Mouse (Mus musculus) limb, embryonic 13.5 days (tissue): ENCODE results near the gene Gtf2h4. TPM values are rescaled to one million over a fixed set of nuclear protein-coding genes. Genes with fewer than 3 reads are reported as not detected.
A peak's percentile ranks its signal among the peaks of the same experiment; 100 is the strongest.

Experiments
- ATAC-seq: fragments of 200-750 bp; cut with Nextera tagmentation; 2 replicates; pipeline ENCODE4 v1.8.0; 2017; ENCODE audit warnings: low read depth, moderate number of reproducible peaks, moderate TSS enrichment; ENCODE audit not compliant: low FRiP score
- H3K27ac ChIP-seq: fragments of 300-500 bp; sonication (generic); 2 replicates; pipeline ENCODE4 v1.5.1; 2015; ENCODE audit warnings: inconsistent platforms, mild to moderate bottlenecking, moderate library complexity
- H3K27me3 ChIP-seq: fragments of 300-500 bp; sonication (generic); 2 replicates; pipeline ENCODE4 v1.6.1; 2015; ENCODE audit warnings: mild to moderate bottlenecking, inconsistent platforms
- H3K36me3 ChIP-seq: fragments of 300-500 bp; sonication (generic); 2 replicates; pipeline ENCODE4 v1.6.1; 2015; ENCODE audit warnings: inconsistent platforms, mild to moderate bottlenecking, moderate library complexity
- H3K4me1 ChIP-seq: fragments of 300-500 bp; sonication (generic); 2 replicates; pipeline ENCODE4 v1.6.1; 2015; ENCODE audit warnings: inconsistent platforms
- H3K4me2 ChIP-seq: fragments of 300-500 bp; sonication (generic); replicated peaks from 2 replicates; pipeline ENCODE4 v1.6.1; 2015; ENCODE audit warnings: inconsistent platforms, mild to moderate bottlenecking, moderate library complexity
- H3K4me3 ChIP-seq: fragments of 300-500 bp; sonication (generic); 2 replicates; pipeline ENCODE4 v1.5.1; 2015; ENCODE audit warnings: moderate library complexity, mild to moderate bottlenecking, inconsistent platforms
- H3K9ac ChIP-seq: fragments of 300-500 bp; sonication (generic); 2 replicates; pipeline ENCODE4 v1.6.1; 2015; ENCODE audit warnings: mild to moderate bottlenecking, inconsistent platforms
- H3K9me3 ChIP-seq: fragments of 300-500 bp; sonication (generic); 2 replicates; pipeline ENCODE4 v1.6.1; 2016; ENCODE audit warnings: inconsistent platforms
- WGBS: fragments of 180-500 bp; shearing (Covaris S2); methylation state at CpG from one replicate; pipeline ENCODE4 v1.1.7; 2015; 5-methylcytosine and 5-hydroxymethylcytosine counted together
- polyA plus RNA-seq: library from polyadenylated mRNA; unstranded; fragments of >200 nt; fragmentation: Nextera tagmentation; extraction: Ambion mirVana; gene quantifications from 2 replicates; pipeline ENCODE4 v1.2.1, GENCODE M21; 2015

Gtf2h4 gene
- polyA plus RNA-seq: 45.3 and 48.0 TPM in 2 replicates

DNA sequence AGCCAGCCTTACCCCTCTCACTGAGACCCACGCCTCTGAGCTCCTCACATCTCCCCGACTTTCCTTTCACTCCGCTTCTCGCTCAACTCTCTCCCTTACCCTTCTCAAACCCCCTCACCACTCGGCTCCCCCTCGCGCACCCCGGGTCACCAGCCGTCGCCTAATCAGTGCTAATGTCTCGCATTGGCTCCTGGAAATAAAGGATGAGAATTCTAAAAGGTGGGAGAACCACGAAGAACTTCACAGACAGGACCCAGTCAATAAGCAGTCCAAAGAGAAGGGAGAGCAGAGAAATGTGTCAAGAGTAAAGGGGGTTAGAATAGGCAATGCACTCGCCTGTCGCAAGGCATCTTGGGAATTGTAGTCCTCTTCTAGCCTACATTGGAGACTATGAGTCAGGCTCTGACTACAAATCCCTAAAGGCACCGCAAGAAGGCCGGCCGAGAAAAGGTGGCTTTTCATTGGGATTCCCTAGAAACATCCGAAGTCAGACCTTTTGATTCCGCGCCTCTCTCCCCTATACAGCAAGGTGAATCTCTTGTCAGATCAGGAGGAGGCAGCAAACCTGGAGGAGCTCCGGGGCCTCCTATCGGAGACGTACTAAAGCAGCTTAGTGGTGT lies at the start of gene Gtf2h4:
Gene Gtf2h4, minus strand, starts transcription at position 324 of the 620 bp plus-strand sequence.
- Histone ChIP-seq H3K9me3 (no peaks in the 10 kb centered on the region), H3K9ac (peak within 1 kb of the TSS; percentile 84), H3K27me3 (no peaks in the 10 kb centered on the region), H3K36me3 (peaks cover 27% of the 10 kb centered on the region), H3K4me1 (peaks cover 8% of the 10 kb centered on the region), H3K27ac (no peak within 1 kb of the TSS), H3K4me2 (peak within 1 kb of the TSS; percentile 91), H3K4me3 (peak within 1 kb of the TSS; percentile 65)
- ATAC-seq: peak; percentile 98
- 2% methylated on average over 23 of the region's 23 CpGs for WGBS

DNA sequence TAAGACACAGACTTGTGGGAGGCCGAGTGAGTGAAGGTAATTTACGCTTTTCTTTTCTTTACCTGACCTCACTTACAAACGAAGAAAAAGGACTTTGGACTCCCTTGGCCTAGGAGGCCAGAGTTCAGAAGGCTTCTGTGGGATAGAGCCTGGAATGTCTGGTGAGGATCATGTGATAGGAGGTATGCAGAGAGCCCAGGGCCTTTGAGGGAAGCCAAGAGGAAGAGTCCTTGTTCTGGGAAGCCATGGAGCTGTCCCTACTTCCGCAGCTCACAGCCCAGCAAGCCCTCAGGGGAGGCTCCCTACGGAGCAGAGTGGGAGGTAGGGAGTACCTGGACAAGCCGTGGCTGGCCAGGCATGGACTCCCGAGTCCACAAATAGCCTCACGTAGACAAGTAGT lies 48.1 kb upstream of the Gtf2h4 start:
- H3K27ac ChIP-seq: no peak overlapping the region; the same call in 1 of the 2 replicates
- H3K4me2 ChIP-seq: no peak overlapping the region
- no peak for ATAC-seq
- peaks cover 14% of the 10 kb centered on the region for H3K27me3 ChIP-seq
- peak overlapping the region; percentile 39; the same call in 1 of the 2 replicates for H3K9ac ChIP-seq
- WGBS: 67% methylated on average over 8 of the region's 8 CpGs
- H3K4me3 ChIP-seq: no peak overlapping the region
- H3K4me1 ChIP-seq: peaks cover 31% of the 10 kb centered on the region
- no peaks in the 10 kb centered on the region for H3K36me3 ChIP-seq
- no peaks in the 10 kb centered on the region for H3K9me3 ChIP-seq

DNA sequence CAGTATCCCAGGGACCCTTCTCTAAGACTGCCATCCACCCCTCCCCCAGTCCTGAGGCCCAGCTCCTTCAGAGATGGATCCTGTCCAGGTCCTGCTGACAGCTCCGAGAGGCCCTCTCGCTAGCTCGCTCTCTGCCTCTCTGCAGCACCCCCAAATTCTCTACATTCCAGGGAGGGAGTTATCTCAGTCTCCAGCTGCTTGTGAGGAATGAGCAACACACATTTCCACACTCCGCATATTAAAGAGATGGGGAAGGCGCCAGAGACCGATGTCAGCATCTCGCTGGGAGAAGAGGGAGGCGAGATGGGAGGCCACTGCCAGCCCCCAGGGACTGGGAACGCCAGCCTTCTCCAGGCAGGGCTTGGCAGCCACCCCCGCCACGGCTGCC lies 46.8 kb upstream of the Gtf2h4 start:
- no peaks in the 10 kb centered on the region for H3K36me3 ChIP-seq
- no peaks in the 10 kb centered on the region for H3K9me3 ChIP-seq
- 0 out of 2 replicates have a peak overlapping the region, but pooled peaks have one; percentile 52 for H3K27ac ChIP-seq
- H3K9ac ChIP-seq: no peak overlapping the region; the same call in 1 of the 2 replicates
- H3K27me3 ChIP-seq: peaks cover 12% of the 10 kb centered on the region
- H3K4me1 ChIP-seq: peaks cover 26% of the 10 kb centered on the region
- peak; percentile 84 for ATAC-seq
- 0 out of 2 replicates have a peak overlapping the region, but pooled peaks have one; percentile 2 for H3K4me3 ChIP-seq
- H3K4me2 ChIP-seq: peak overlapping the region; percentile 51
- 8% methylated on average over 11 of the region's 11 CpGs for WGBS

DNA sequence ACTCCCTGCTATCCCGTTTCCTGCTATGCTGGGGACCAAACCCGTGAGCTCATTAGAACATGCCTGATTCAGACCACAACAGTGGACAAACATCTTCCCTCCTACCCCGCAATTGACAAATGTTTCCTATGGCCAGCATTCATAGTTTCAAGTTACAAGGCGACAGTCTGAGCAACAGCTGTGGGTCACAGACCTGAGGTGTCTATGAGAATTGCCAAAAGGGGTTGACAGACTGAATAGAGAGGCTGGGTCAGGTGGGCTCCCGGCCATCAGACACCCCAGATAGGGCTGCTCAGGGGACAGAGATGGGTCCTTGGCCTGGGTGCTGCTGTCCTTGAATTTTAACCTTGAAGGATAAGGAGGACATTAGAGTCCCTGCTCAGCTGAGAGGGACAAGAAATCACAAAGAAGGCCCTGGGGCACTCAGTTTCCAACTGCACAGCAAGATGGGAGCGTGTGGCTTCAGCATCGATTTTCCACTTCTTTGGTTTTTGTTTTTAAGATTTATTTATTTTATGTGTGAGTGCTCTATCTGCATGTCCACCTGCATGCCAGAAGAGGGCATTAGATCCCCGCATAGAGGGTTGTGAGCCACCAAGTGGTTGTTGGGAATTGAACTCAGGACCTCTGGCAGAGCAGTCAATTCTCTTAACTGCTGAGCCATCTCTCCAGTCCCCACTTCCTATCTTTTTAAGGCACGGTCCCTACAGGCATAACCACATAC lies 46.2 kb upstream of the Gtf2h4 start:
- Histone ChIP-seq H3K9ac (no peak overlapping the region), H3K27me3 (peaks cover 12% of the 10 kb centered on the region), H3K36me3 (no peaks in the 10 kb centered on the region), H3K4me1 (peaks cover 25% of the 10 kb centered on the region), H3K4me2 (peak overlapping the region; percentile 51), H3K9me3 (no peaks in the 10 kb centered on the region), H3K4me3 (no peak overlapping the region), H3K27ac (0 out of 2 replicates have a peak overlapping the region, but pooled peaks have one; percentile 52)
- ATAC-seq: 0 out of 2 replicates have a peak, but pooled peaks have one; percentile 38
- WGBS: 39% methylated on average over 9 of the region's 9 CpGs

DNA sequence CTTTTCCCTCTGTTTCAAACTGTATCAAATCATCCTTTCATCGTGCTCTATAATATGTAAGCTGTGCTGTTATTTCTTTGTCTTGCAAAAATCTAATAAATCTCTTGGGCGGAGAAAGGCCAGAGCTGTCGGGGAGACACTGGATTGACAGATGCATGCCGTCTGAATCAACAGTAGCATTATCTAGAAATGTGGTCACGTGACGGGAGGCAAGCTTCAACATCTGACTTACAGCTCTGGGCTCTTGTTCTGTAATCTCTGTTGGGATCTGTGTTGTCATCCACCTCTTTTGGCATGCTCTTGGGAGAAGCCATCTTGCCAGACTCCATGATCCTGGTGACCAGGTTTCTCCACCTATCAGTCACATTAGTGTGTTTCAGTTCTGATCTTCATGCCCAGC lies 43.5 kb upstream of the Gtf2h4 start:
- Histone ChIP-seq H3K4me2 (no peak overlapping the region), H3K27me3 (no peaks in the 10 kb centered on the region), H3K4me1 (peaks cover 25% of the 10 kb centered on the region), H3K27ac (no peak overlapping the region), H3K4me3 (no peak overlapping the region), H3K36me3 (no peaks in the 10 kb centered on the region), H3K9me3 (no peaks in the 10 kb centered on the region), H3K9ac (no peak overlapping the region)
- ATAC-seq: no peak
- WGBS: 87% methylated on average over 6 of the region's 6 CpGs

DNA sequence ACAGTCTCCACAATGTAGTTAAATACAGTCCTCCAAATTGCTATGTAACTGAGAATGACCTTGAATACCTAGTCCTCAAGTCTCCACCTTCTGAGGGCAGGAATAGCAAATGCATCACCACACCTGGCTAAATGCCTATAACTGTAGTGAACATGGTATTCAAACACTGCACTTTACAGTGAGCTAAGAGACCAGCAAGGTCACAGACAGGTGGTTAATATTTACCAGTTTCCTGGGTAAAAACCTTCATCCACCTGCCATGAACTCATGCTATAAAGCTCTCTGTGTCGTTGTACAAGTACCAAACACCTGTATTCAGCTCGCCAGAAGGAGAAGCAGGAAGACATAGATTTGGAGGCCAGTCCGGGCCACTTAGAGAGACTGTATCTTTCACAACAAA lies 42.6 kb upstream of the Gtf2h4 start:
- no peak overlapping the region for H3K27ac ChIP-seq
- H3K9ac ChIP-seq: no peak overlapping the region
- peaks cover 18% of the 10 kb centered on the region for H3K4me1 ChIP-seq
- no peak overlapping the region for H3K4me3 ChIP-seq
- no peaks in the 10 kb centered on the region for H3K27me3 ChIP-seq
- no peaks in the 10 kb centered on the region for H3K9me3 ChIP-seq
- no peak for ATAC-seq
- no peak overlapping the region for H3K4me2 ChIP-seq
- 74% methylated on average over 3 of the region's 3 CpGs for WGBS
- H3K36me3 ChIP-seq: no peaks in the 10 kb centered on the region

DNA sequence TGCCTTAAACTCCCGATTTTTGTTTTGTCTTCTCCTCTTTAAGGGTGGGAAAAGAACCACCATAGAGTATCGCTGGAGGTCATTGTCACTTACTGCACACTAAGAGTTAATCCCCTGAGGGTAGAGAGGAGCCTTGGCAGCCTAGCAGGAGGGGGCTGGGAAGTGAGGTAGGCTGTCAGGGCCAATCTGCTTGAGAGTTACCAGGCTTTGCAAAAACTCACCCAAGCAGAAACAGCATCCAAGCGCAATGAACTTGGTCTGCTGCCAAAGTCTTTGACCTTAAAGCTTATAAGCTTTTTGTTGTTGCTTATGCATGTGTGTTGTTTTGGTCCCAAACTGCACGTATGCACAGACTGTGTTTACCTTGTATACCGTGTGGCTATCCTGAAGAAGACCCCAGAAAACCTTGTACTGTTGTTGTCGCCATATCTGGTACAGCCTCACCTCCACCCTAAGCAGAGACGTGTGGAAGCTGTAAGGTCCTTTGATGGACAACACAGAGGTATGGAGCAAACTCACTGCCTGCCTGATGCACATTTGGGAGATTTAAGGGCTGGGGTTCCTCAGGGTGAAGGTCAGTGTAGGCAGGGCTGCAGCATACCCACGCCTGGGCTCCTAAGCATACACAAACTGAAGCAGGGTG lies 37.3 kb upstream of the Gtf2h4 start:
- no peak overlapping the region for H3K9ac ChIP-seq
- H3K9me3 ChIP-seq: no peaks in the 10 kb centered on the region
- H3K36me3 ChIP-seq: no peaks in the 10 kb centered on the region
- H3K4me3 ChIP-seq: no peak overlapping the region
- no peak overlapping the region for H3K4me2 ChIP-seq
- H3K4me1 ChIP-seq: peaks cover 12% of the 10 kb centered on the region
- 32% methylated on average over 8 of the region's 8 CpGs for WGBS
- no peaks in the 10 kb centered on the region for H3K27me3 ChIP-seq
- no peak for ATAC-seq
- H3K27ac ChIP-seq: no peak overlapping the region

DNA sequence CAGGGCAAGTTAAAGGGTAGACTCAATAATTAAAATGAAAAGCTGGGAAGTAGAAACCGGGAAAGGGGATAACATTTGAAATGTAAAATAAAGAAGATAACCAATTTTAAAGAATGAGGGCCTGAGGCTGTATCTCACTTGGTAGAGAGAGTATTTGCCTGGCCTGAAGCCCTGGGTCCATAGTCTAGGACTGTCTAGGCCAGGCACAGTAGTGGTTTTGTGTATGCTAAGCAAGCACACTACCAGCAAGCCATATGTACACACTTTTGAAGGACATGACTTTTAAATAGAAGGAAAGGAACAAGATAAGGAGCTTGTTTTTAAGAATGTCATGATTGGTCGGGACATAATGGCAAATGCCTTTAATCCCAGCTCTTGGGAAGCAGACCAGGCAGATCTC lies 35.1 kb upstream of the Gtf2h4 start:
- no peak overlapping the region for H3K27ac ChIP-seq
- 76% methylated on average over 2 of the region's 2 CpGs for WGBS

DNA sequence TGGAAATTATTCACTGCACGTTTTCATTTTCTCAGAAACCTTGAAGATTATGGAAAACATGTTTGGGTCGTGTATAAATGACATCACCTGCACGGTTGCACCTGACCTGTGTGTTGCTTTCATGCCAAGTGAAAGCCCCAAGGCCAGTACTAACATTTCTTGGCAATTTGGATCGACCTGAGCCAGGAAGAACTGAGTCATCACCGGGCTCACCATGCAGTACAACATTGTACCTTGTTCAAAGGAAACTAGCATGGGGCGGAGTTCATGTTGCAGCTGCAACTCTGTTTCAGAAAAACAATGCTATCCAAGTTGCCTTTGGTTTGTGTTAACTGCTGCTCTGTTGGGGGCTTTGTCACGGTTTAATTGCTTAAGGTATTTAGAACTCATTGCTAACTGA lies 34.4 kb upstream of the Gtf2h4 start:
- H3K9ac ChIP-seq: no peak overlapping the region
- H3K27me3 ChIP-seq: no peaks in the 10 kb centered on the region
- no peaks in the 10 kb centered on the region for H3K9me3 ChIP-seq
- no peak overlapping the region for H3K27ac ChIP-seq
- WGBS: 55% methylated on average over 7 of the region's 7 CpGs
- no peak for ATAC-seq
- no peaks in the 10 kb centered on the region for H3K36me3 ChIP-seq
- H3K4me1 ChIP-seq: peaks cover 35% of the 10 kb centered on the region
- H3K4me2 ChIP-seq: no peak overlapping the region
- H3K4me3 ChIP-seq: no peak overlapping the region

More for the DNA sequence above, 35.1 kb upstream of the Gtf2h4 start:
- no peak for ATAC-seq
- H3K4me2 ChIP-seq: no peak overlapping the region
- no peaks in the 10 kb centered on the region for H3K27me3 ChIP-seq
- peaks cover 32% of the 10 kb centered on the region for H3K4me1 ChIP-seq
- H3K9me3 ChIP-seq: no peaks in the 10 kb centered on the region
- no peaks in the 10 kb centered on the region for H3K36me3 ChIP-seq
- H3K9ac ChIP-seq: no peak overlapping the region
- no peak overlapping the region for H3K4me3 ChIP-seq

DNA sequence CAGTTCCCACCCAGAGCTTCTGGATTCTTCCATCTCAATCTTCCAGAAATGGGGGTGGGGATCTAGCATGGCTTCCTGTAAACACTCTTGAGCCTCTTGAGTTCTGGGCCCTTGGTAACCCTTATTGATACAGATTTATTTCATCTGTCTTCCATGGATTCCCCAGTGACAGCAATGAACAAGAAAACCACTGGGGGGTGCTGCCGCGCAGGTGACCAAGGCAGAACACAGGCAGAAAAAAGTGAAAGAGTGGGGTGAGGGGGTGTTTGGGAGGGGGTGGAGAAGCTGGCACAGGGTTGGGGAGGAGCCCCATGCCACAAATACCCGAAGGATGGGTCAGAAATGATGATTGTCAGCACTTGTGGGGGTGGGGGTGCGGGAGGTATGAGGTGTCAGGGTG lies 32.3 kb upstream of the Gtf2h4 start:
- Histone ChIP-seq H3K4me2 (no peak overlapping the region), H3K9ac (no peak overlapping the region), H3K4me1 (peaks cover 50% of the 10 kb centered on the region), H3K9me3 (no peaks in the 10 kb centered on the region), H3K36me3 (no peaks in the 10 kb centered on the region), H3K27me3 (no peaks in the 10 kb centered on the region), H3K27ac (no peak overlapping the region), H3K4me3 (no peak overlapping the region)
- ATAC-seq: no peak
- 20% methylated on average over 4 of the region's 4 CpGs for WGBS

DNA sequence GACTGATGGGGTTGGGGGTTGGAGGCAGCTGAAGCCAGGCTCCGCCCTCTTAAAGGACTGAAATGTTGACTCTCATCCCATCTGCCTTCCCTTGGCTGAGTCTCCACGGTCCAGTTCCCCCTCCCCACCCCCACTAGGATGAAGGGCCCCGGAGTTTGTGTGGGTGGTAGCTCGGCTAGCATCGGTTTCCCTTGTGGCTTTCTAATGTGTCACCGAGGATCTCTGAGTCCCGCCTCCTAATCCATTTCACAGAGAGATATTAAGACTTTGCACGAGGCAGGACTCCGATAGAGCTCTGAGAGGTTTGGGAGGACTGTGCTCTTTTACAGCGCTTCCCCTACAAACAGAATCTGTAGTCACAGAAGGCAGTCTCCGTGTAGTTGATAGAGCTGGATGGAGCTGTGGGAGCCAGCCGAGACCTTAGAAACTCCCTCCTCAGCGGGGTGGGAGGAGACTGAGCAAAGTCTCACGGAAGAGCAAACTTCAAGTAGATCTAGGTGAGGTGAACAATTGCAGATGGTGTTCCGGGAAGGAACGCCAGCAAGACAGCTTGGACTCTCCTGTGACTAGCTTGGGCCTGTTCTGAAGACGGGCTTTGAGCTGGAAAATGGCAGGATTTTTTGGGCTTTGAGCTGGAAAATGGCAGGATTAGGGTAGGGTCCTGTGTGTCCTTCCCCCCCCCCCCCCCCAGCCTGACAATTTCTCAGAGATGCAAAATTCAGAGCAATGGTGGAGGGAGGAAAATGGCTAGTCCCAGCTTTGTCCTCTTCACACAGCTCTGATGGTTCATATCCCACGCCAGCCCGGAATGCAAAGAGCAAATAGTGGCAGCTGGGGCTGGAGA lies 31.3 kb upstream of the Gtf2h4 start, which contains the start of gene Ddr1:
Gene Ddr1, minus strand, starts transcription at position 1 of the 844 bp plus-strand sequence.
- Histone ChIP-seq H3K9me3 (no peaks in the 10 kb centered on the region), H3K4me3 (peak within 1 kb of the TSS; percentile 44), H3K36me3 (no peaks in the 10 kb centered on the region), H3K9ac (peak within 1 kb of the TSS; percentile 70), H3K27me3 (0 out of 2 replicates have a peak, but pooled peaks cover under 1% of the 10 kb centered on the region), H3K4me1 (peaks cover 46% of the 10 kb centered on the region), H3K4me2 (peak within 1 kb of the TSS; percentile 70), H3K27ac (peak within 1 kb of the TSS; percentile 89)
- WGBS: 10% methylated on average over 19 of the region's 19 CpGs
- peak; percentile 49 for ATAC-seq
